Mouse (Mus musculus) right cerebral cortex, adult 2 months (tissue): ENCODE results near the gene Ryr2.
"Not testable (repeated sequence)": the region's sequence is repeated elsewhere in the genome, so short reads cannot be mapped to it uniquely, and the experiment has no call there.

Experiments
- DNase-seq, 2 experiments: peaks; one replicate each; pipeline ENCODE4 v3.0.0; 2021 to 2022; ENCODE audit warnings: low spot score in 2 of 2

The Ryr2 gene

DNA sequence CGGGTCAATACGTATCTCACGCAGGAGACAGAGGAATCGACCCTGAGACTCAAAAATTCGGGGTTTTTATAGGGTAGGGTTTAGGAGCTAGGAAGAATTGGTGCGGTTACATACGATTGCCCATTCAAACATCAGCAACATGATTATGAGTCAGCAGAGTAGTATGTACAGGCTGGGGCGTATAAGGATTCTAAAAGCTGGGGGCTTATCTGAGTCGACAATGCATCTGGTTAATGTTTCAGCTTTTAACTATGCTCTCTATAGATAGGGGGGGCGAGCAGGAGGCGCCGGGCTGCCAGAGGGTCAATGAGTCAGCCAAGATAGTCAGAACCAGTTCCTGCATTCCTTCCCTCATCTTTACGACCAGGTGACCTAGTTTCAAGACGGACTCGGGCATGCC, 557.6 kb downstream of the Ryr2 start:
- not testable (repeated sequence) for DNase-seq

DNA sequence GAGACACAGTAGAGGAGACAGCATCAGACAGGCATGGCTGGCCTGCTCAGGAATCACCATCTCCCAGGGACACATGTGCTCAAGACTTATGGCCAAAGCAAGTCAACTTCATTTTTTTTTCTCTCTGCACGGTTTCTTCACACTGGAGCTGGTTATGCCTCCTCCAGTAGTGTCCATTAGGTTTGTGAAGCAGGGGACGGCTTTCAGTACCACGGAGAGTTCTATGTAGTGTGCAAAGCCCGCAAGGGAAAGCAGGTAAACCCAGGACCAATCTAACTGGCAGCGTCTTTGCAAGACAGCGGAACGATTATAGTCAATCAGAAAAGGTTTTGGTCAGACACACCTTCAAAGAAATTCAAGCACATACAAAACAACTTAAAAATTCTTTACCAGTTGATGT, 560.9 kb downstream of the Ryr2 start:
- DNase-seq, result no peak

DNA sequence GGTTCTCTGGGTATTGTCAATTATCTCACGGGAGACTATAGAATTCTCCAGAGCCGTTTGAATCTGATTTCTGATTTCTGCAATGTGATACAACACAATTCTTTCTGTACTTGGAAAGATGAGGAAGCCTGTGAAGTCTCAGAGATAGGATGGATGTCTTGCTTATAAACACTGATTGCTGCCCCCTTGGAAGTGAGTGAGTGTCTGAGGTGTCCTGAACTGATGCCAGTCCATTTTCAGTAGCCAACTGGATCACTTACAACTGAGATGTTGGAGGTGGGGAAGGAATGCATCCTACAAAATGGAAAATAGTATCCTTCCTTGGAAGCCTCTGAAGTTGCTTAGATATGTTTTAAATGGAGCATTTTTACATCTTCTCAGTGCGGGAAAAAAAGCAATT, 564.2 kb downstream of the Ryr2 start:
- DNase-seq, result no peak

DNA sequence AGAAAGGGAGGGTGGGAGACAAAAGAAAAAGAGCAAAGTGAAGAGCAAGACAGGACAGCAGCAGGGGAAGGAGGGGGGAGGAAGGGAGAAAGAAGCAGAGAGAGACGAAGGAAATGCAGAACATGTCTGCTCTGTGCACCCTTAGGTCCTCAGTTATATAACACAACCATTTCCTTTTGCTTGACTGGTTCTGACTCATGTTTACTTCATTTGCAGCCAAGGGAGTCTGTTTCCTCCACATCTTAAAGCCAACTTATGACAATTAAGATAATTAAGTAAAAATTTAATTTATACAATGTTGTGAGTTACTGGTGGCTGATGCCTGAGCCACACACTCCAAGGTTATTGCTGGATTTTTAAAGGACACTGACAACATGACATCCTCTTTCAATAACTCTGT, 569.9 kb downstream of the Ryr2 start:
- DNase-seq, result no peak

DNA sequence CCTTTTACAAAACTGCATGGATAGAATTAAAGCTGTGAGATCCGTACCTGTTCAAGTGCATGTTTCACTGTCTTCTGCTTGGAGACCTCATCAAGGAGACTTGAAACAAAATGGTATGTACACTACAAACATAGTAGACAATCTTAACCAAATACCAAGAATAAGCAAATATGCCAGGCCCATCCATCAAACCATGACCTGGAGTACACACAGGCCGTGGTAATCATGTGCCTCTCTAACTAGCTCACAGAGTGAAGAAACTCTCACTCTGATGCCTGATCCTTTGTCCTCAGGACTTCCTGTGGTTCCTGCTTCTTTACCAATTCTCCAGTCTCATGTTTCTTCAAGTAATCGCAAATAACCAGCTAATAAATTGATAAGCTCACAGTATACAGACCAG, 570.9 kb downstream of the Ryr2 start:
- no peak for DNase-seq

DNA sequence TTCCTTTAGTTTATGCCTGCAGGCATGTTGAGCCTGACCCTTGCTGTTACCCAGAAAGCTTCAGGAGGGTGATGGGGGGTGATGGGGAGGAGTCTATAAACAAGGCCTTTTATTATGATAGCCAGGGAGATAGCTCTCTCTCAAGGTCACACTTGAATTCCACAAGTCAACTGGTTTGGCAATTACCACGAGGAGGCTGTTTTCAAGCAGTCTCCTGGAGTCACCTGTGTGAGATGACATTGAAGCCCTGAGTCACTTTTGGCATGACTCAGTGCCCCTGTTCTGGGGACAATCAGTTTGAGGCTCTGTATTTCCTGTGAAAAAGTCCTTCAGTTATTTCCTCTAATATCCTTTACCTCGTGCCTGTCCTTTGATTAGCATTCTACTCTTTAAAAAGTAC, 573.5 kb downstream of the Ryr2 start:
- no peak for DNase-seq

DNA sequence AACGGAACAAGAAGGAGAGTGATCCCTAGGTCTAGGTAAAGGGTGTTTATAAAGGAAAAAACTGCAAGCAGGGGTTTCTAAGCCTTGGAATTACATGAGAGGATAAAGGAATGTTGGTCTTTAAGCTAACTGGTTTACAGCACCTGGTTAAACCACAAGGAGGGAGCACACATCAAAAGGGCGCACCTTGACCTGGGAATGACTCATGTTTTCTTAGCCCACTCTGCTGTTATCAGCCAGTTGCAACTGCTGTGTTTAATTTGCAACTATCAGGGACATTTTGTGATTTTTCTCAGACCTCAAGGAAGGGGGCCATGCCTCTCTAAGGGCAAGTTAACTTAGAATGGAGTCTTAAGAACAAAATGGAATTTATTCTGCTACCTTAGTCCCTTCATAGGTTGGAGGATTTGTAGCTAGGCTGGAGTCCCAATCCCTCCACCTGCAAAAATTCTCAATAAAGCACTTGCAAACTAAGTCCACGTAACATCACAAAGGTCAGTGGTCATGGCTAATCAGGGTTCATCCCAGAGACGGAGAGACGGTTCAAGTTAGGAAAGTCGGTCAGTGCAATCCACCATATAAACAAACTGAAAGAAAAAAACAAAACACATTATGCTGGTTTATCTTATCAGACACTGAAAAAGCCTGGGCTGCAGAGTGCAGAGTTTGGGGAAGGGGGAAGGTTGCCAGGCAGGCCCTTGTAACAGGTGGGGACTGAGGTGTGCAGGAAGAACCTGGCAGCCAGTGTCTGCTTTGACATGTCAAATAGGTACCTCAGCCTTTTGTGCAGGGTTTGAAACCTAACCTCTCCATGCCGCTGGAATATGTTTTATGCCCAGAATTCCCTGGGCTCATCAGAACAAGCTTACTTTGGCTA, 574.5 kb downstream of the Ryr2 start:
- no peak for DNase-seq

DNA sequence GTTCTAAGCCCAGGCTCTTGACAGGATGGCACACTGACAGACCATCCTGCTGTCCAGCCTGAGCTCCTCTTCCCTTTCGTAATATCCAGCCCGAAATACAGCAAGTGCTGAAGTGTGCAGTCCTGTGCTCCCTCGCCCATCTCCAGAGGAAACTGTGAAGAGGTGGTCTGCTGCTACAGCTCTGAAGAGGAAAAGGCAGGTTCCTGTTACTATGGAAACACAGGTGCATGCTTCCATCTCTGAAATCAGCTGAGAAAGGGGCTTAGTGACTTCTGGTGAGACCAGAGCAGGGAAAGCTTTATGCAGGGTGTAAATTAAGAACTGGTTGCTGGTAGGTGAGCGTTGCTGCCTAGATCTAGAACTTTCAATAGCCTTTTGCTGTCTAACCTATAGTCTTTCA, 583.1 kb downstream of the Ryr2 start:
- DNase-seq, result no peak

DNA sequence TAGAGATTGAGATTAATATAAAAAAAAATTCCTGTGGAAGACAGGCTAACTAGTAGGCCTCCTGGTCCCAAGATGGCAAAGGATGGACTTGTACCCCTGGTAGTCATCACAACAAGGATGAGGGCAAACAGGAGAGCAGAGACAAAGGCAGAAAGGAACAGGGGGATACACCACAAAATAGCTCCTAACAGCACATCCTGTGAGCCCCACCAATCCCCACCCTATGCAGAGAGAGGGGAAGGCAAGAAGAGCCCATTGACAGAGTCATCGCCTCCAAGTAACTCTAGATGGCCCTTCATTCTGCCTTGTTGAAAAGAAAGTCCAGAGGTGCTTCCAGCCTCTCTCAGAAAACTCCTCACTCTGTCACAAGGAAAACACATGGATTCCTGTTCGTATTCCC, 586.0 kb downstream of the Ryr2 start:
- DNase-seq, result no peak

DNA sequence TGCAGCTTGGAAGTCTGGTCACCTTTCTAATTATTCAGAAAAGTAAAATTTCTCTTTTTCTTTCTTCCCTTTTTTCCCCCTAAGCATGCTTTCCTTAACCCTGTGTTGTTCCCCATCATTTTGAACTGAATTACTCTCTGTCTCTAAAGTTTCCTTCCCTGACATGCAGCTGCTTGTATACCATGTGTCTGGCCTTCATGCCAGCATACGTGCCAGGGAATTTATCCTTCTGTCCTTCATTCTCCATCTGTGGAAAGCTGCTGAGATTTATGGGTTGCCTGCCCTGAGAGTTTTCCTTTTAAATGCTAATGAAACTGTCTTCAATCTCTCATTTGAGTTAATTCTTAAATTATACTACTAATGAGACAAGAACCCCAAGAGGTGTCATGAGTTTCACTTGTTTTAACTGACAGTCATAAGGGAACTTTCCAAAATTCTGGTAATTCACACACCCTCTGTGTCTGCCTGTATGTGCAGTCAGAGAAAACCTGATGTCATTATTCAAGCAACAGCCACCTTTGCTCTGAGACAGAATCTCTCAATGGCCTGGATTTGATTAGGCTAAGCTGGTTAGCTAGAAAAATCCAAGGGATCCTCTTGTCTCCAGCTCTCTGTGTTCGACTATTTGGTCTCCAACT, 595.1 kb downstream of the Ryr2 start:
- no peak for DNase-seq
